Mouse (Mus musculus): ENCODE results near the gene Zfp609.
"Not testable (repeated sequence)": the region's sequence is repeated elsewhere in the genome, so short reads cannot be mapped to it uniquely, and the experiment has no call there.

Zfp609 gene

GRCm38 (mm10) chr9:65664163-65664562, 163.2 kb downstream of the Zfp609 start:
- Histone ChIP-seq H3K27me3 (ENCODE audit: insufficient read depth, low read length) (no peaks in the 10 kb centered on the region), H3K36me3 (ENCODE audit: insufficient read depth, low read length) (peaks cover 39% of the 10 kb centered on the region), H3K4me1 (replicated peaks; ENCODE audit: low read depth, low read length) (peaks cover 72% of the 10 kb centered on the region), H3K4me3 (replicated peaks; ENCODE audit: low read length) (no peak overlapping the region), H3K9me3 (ENCODE audit: low read length) (no peaks in the 10 kb centered on the region)
- TF ChIP-seq NANOG (IDR thresholded peaks at IDR 0.05; ENCODE audit: borderline replicate concordance, low read length): no peak
- TF ChIP-seq CTCF (conservative IDR thresholded peaks at IDR 0.05; ENCODE audit: low read length): peak; percentile 27

GRCm38 (mm10) chr9:65661493-65661892, 165.9 kb downstream of the Zfp609 start:
- Histone ChIP-seq H3K27me3 (ENCODE audit: insufficient read depth, low read length) (no peaks in the 10 kb centered on the region), H3K36me3 (ENCODE audit: insufficient read depth, low read length) (peaks cover 66% of the 10 kb centered on the region), H3K4me1 (replicated peaks; ENCODE audit: low read depth, low read length) (peaks cover 95% of the 10 kb centered on the region), H3K9me3 (ENCODE audit: low read length) (no peaks in the 10 kb centered on the region), H3K4me3 (replicated peaks; ENCODE audit: low read length) (no peak overlapping the region)
- TF ChIP-seq POU5F1 (IDR thresholded peaks at IDR 0.05; ENCODE audit: borderline replicate concordance, low read length): no peak
- TF ChIP-seq CTCF (conservative IDR thresholded peaks at IDR 0.05; ENCODE audit: low read length): no peak
- TF ChIP-seq NANOG (IDR thresholded peaks at IDR 0.05; ENCODE audit: borderline replicate concordance, low read length): no peak

- Histone ChIP-seq H3K27me3 (ENCODE audit: insufficient read depth, low read length) (no peaks in the 10 kb centered on the region), H3K4me1 (replicated peaks; ENCODE audit: low read depth, low read length) (peaks cover 91% of the 10 kb centered on the region), H3K36me3 (ENCODE audit: insufficient read depth, low read length) (peaks cover 71% of the 10 kb centered on the region), H3K4me3 (replicated peaks; ENCODE audit: low read length) (no peak overlapping the region), H3K9me3 (ENCODE audit: low read length) (no peaks in the 10 kb centered on the region)
- TF ChIP-seq NANOG (IDR thresholded peaks at IDR 0.05; ENCODE audit: borderline replicate concordance, low read length) (no peak), CTCF (conservative IDR thresholded peaks at IDR 0.05; ENCODE audit: low read length) (0 out of 2 replicates have a peak, but pooled peaks have one; percentile 5)
Measured at GRCm38 (mm10) chr9:65661029-65661428, 166.3 kb downstream of the Zfp609 start.

GRCm38 (mm10) chr9:65657218-65657617, 170.1 kb downstream of the Zfp609 start:
- H3K4me1 ChIP-seq (replicated peaks; ENCODE audit: low read depth, low read length): peaks cover 87% of the 10 kb centered on the region
- TF ChIP-seq POU5F1 (IDR thresholded peaks at IDR 0.05; ENCODE audit: borderline replicate concordance, low read length) (no peak), NANOG (IDR thresholded peaks at IDR 0.05; ENCODE audit: borderline replicate concordance, low read length) (no peak), CTCF (conservative IDR thresholded peaks at IDR 0.05; ENCODE audit: low read length) (no peak)
- no peak overlapping the region for H3K4me3 ChIP-seq (replicated peaks; ENCODE audit: low read length)
- no peaks in the 10 kb centered on the region for H3K27me3 ChIP-seq (ENCODE audit: insufficient read depth, low read length)
- peaks cover 97% of the 10 kb centered on the region for H3K36me3 ChIP-seq (ENCODE audit: insufficient read depth, low read length)
- no peaks in the 10 kb centered on the region for H3K9me3 ChIP-seq (ENCODE audit: low read length)

GRCm38 (mm10) chr9:65655540-65655939, 171.8 kb downstream of the Zfp609 start:
- peaks cover 95% of the 10 kb centered on the region for H3K36me3 ChIP-seq (ENCODE audit: insufficient read depth, low read length)
- H3K4me1 ChIP-seq (replicated peaks; ENCODE audit: low read depth, low read length): peaks cover 86% of the 10 kb centered on the region
- H3K27me3 ChIP-seq (ENCODE audit: insufficient read depth, low read length): no peaks in the 10 kb centered on the region
- TF ChIP-seq CTCF (conservative IDR thresholded peaks at IDR 0.05; ENCODE audit: low read length) (no peak), POU5F1 (IDR thresholded peaks at IDR 0.05; ENCODE audit: borderline replicate concordance, low read length) (no peak), NANOG (IDR thresholded peaks at IDR 0.05; ENCODE audit: borderline replicate concordance, low read length) (no peak)
- H3K9me3 ChIP-seq (ENCODE audit: low read length): no peaks in the 10 kb centered on the region
- no peak overlapping the region for H3K4me3 ChIP-seq (replicated peaks; ENCODE audit: low read length)

GRCm38 (mm10) chr9:65654700-65655237, 172.6 kb downstream of the Zfp609 start:
- Histone ChIP-seq H3K27me3 (ENCODE audit: insufficient read depth, low read length) (no peaks in the 10 kb centered on the region), H3K4me1 (replicated peaks; ENCODE audit: low read depth, low read length) (peaks cover 87% of the 10 kb centered on the region), H3K9me3 (ENCODE audit: low read length) (no peaks in the 10 kb centered on the region), H3K4me3 (replicated peaks; ENCODE audit: low read length) (no peak overlapping the region), H3K36me3 (ENCODE audit: insufficient read depth, low read length) (peaks cover 95% of the 10 kb centered on the region)
- TF ChIP-seq POU5F1 (IDR thresholded peaks at IDR 0.05; ENCODE audit: borderline replicate concordance, low read length) (no peak), CTCF (conservative IDR thresholded peaks at IDR 0.05; ENCODE audit: low read length) (no peak), NANOG (IDR thresholded peaks at IDR 0.05; ENCODE audit: borderline replicate concordance, low read length) (no peak)

GRCm38 (mm10) chr9:65653741-65654140, 173.6 kb downstream of the Zfp609 start:
- H3K4me1 ChIP-seq (replicated peaks; ENCODE audit: low read depth, low read length): peaks cover 87% of the 10 kb centered on the region
- no peak for TF ChIP-seq CTCF (conservative IDR thresholded peaks at IDR 0.05; ENCODE audit: low read length)
- TF ChIP-seq NANOG (IDR thresholded peaks at IDR 0.05; ENCODE audit: borderline replicate concordance, low read length): no peak
- TF ChIP-seq POU5F1 (IDR thresholded peaks at IDR 0.05; ENCODE audit: borderline replicate concordance, low read length): no peak
- no peak overlapping the region for H3K4me3 ChIP-seq (replicated peaks; ENCODE audit: low read length)
- H3K36me3 ChIP-seq (ENCODE audit: insufficient read depth, low read length): peaks cover 95% of the 10 kb centered on the region
- H3K9me3 ChIP-seq (ENCODE audit: low read length): no peaks in the 10 kb centered on the region
- no peaks in the 10 kb centered on the region for H3K27me3 ChIP-seq (ENCODE audit: insufficient read depth, low read length)

- H3K4me1 ChIP-seq (replicated peaks; ENCODE audit: low read depth, low read length): peaks cover 87% of the 10 kb centered on the region
- not testable (repeated sequence) for H3K27me3 ChIP-seq (ENCODE audit: insufficient read depth, low read length); H3K9me3 ChIP-seq (ENCODE audit: low read length); H3K4me3 ChIP-seq (replicated peaks; ENCODE audit: low read length)
- peaks cover 95% of the 10 kb centered on the region for H3K36me3 ChIP-seq (ENCODE audit: insufficient read depth, low read length)
Measured at GRCm38 (mm10) chr9:65651957-65652356, 175.4 kb downstream of the Zfp609 start.

DNA sequence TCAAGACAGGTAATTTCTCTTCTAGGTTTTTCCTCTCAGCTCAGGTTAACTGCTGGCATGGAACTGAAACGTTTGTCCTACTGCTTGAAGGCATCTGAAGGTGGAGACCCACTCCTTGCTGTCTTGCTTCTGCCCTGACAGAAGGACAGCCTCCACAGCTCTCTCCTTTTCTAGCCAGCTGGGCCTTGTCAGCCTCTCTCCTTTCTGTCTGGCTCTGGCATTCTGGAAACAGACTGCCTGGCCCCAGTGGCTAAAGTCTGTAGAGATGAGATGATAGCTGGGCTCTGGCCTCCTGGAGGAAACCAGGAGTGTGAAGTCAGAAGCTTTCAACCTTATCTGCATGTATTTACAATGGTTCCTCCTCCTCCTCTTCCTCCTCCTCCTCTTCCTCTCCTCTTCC, 177.4 kb downstream of the Zfp609 start:
- no peak overlapping the region for H3K4me3 ChIP-seq (replicated peaks; ENCODE audit: low read length)
- TF ChIP-seq CTCF (conservative IDR thresholded peaks at IDR 0.05; ENCODE audit: low read length): no peak
- no peak for TF ChIP-seq POU5F1 (IDR thresholded peaks at IDR 0.05; ENCODE audit: borderline replicate concordance, low read length)
- TF ChIP-seq NANOG (IDR thresholded peaks at IDR 0.05; ENCODE audit: borderline replicate concordance, low read length): no peak
- H3K4me1 ChIP-seq (replicated peaks; ENCODE audit: low read depth, low read length): peaks cover 93% of the 10 kb centered on the region
- peaks cover 96% of the 10 kb centered on the region for H3K36me3 ChIP-seq (ENCODE audit: insufficient read depth, low read length)
- no peaks in the 10 kb centered on the region for H3K9me3 ChIP-seq (ENCODE audit: low read length)
- H3K27me3 ChIP-seq (ENCODE audit: insufficient read depth, low read length): no peaks in the 10 kb centered on the region
